ENCODE assay signal across 8 mouse cellular contexts in genomic region chr7:118300678-118301342, GRCm38 (mm10). TPM values are rescaled to one million over a fixed set of nuclear protein-coding genes. Genes with fewer than 3 reads are reported as not detected.
A peak's percentile ranks its signal among the peaks of the same experiment; 100 is the strongest.
DNase-seq lines count a peak whose midpoint lies in the region; ATAC-seq and TF ChIP-seq lines count a peak whose summit lies in the region.
"Had no signal": no experiment of that assay in that cellular context is flagged by ENCODE, and none has a peak within 500 bp of the region (broad histone marks: within the 10 kb centered on the region; RNA-seq: fewer than 3 reads in every experiment).

No protein-coding gene starts in this region.

- H3K27ac ChIP-seq in left cerebral cortex, adult 2 months, result no peak overlapping the region
- H3K27ac ChIP-seq in forebrain, postnatal 0 days (ENCODE audit: low read depth, low read length), result no peak overlapping the region
- no peak overlapping the region for H3K27ac ChIP-seq in stomach, postnatal 0 days (replicated peaks)
- H3K27ac ChIP-seq: heart, embryonic 15.5 days had no signal

- 50% methylated on average over 7 of the region's 7 CpGs for WGBS in forebrain, postnatal 0 days
- 65% methylated on average over 7 of the region's 7 CpGs for WGBS in stomach, postnatal 0 days

- no peaks in the 10 kb centered on the region for H3K9me3 ChIP-seq in forebrain, postnatal 0 days (ENCODE audit: low read length)
- H3K9me3 ChIP-seq in stomach, postnatal 0 days (ENCODE audit: control insufficient read depth, low read length), result no peaks in the 10 kb centered on the region
- H3K9me3 ChIP-seq: heart, embryonic 15.5 days had no signal

- no peaks in the 10 kb centered on the region for H3K4me1 ChIP-seq in forebrain, postnatal 0 days (ENCODE audit: insufficient read depth)
- no peaks in the 10 kb centered on the region for H3K4me1 ChIP-seq in stomach, postnatal 0 days (replicated peaks; ENCODE audit: control insufficient read depth, insufficient read depth)
- H3K4me1 ChIP-seq: heart, embryonic 15.5 days had no signal

- H3K27me3 ChIP-seq in forebrain, postnatal 0 days (ENCODE audit: insufficient read depth, low read length), result no peaks in the 10 kb centered on the region
- H3K27me3 ChIP-seq in stomach, postnatal 0 days (ENCODE audit: control insufficient read depth, insufficient read depth, low read length), result no peaks in the 10 kb centered on the region
- H3K27me3 ChIP-seq: heart, embryonic 15.5 days had no signal

- H3K4me3 ChIP-seq in left cerebral cortex, adult 2 months, result no peak overlapping the region
- no peak overlapping the region for H3K4me3 ChIP-seq in forebrain, postnatal 0 days (ENCODE audit: low read depth, low read length)
- no peak overlapping the region for H3K4me3 ChIP-seq in stomach, postnatal 0 days (ENCODE audit: low read depth, low read length)
- H3K4me3 ChIP-seq: heart, embryonic 15.5 days had no signal

- ATAC-seq in forebrain, postnatal 0 days, result peak; percentile 86
- peak; percentile 63; the same call in 1 of the 2 replicates for ATAC-seq in stomach, postnatal 0 days (ENCODE audit: low FRiP score, low TSS enrichment)
- ATAC-seq in erythroid progenitor cell, adult 5-6 weeks (replicated peaks; ENCODE audit: low FRiP score, poor library complexity, severe bottlenecking), result no peak

- H3K36me3 ChIP-seq in forebrain, postnatal 0 days (ENCODE audit: insufficient read depth), result no peaks in the 10 kb centered on the region
- no peaks in the 10 kb centered on the region for H3K36me3 ChIP-seq in stomach, postnatal 0 days (ENCODE audit: control insufficient read depth, insufficient read depth, low read length)
- H3K36me3 ChIP-seq: heart, embryonic 15.5 days had no signal

- TF ChIP-seq CTCF in left cerebral cortex, adult 2 months (IDR thresholded peaks at IDR 0.05), result no peak; the same call in 1 of the 2 replicates
- TF ChIP-seq CTCF in brain, embryonic 14.5 days (IDR thresholded peaks at IDR 0.05; ENCODE audit: borderline replicate concordance, extremely low read depth, insufficient read depth, insufficient read length), result no peak
- TF ChIP-seq CTCF in forebrain, postnatal 0 days (IDR thresholded peaks at IDR 0.05; ENCODE audit: low read depth), result peak; percentile 24; the same call in 1 of the 2 replicates
- no peak for TF ChIP-seq CTCF in stomach, postnatal 0 days (IDR thresholded peaks at IDR 0.05; ENCODE audit: low read depth)

- DNase-seq in left cerebral cortex, adult 18-20 months (ENCODE audit: low spot score in 2 of 2), result peak; percentile 15 to 19
- DNase-seq in left cerebral cortex, adult 2 months (ENCODE audit: extremely low spot score in 1 of 2, low spot score in 2 of 2), result no peak
- DNase-seq in brain, embryonic 14.5 days (ENCODE audit: low read depth), result peak; percentile 81
- peak; percentile 57 for DNase-seq in forebrain, postnatal 0 days
- peak; percentile 41 for DNase-seq in layer of hippocampus, adult 9-10 months (ENCODE audit: low spot score)
- DNase-seq in stomach, postnatal 0 days (ENCODE audit: low spot score), result peak; percentile 23

- TF ChIP-seq EP300 in stomach, postnatal 0 days (optimal IDR thresholded peaks at IDR 0.05), result no peak

- no peak for TF ChIP-seq POLR2A in brain, embryonic 14.5 days (IDR thresholded peaks at IDR 0.05; ENCODE audit: borderline replicate concordance, extremely low read depth, insufficient read depth, insufficient read length, poor library complexity, severe bottlenecking)

- no peak overlapping the region for H3K9ac ChIP-seq in forebrain, postnatal 0 days
- no peak overlapping the region for H3K9ac ChIP-seq in stomach, postnatal 0 days (ENCODE audit: low read length)
- H3K9ac ChIP-seq: heart, embryonic 15.5 days had no signal

- intact Hi-C loops in left cerebral cortex, adult 2 months (cut with DNase I), result loop anchor here (5.0 kb wide), 1 partner anchor 386 kb away; no protein-coding TSS in a partner anchor

- H3K4me2 ChIP-seq in forebrain, postnatal 0 days (ENCODE audit: low read depth), result no peak overlapping the region
- no peak overlapping the region for H3K4me2 ChIP-seq in stomach, postnatal 0 days (replicated peaks; ENCODE audit: low read depth)
- H3K4me2 ChIP-seq: heart, embryonic 15.5 days had no signal

RNA-seq across cellular contexts. Expression of gene Smg1, which starts 57.3 kb away (rescaled TPM):
- 10 to 100 TPM; 71.1 TPM for total RNA-seq in left cerebral cortex, adult 18-20 months (2021)
- 10 to 100 TPM; 82.4 to 85.4 TPM for total RNA-seq in left cerebral cortex, adult 2 months (2021)
- polyA plus RNA-seq in brain, embryonic 14.5 days (2012; rRNA removed), result 49.9 and 65.0 TPM in 2 replicates
- 46.1 and 57.4 TPM in 2 replicates for total RNA-seq in forebrain, postnatal 0 days (2014; rRNA removed)
- polyA plus RNA-seq in forebrain, postnatal 0 days (2015; fragmentation: Nextera tagmentation; extraction: Ambion mirVana), result 7.2 and 14.2 TPM in 2 replicates
- polyA plus RNA-seq in stomach, postnatal 0 days (2015; fragmentation: Nextera tagmentation; extraction: Ambion mirVana), result 6.4 and 8.5 TPM in 2 replicates
- 46.1 and 69.6 TPM in 2 replicates for total RNA-seq in erythroid progenitor cell, adult 5-6 weeks (2015; ENCODE audit: low replicate concordance)
- total RNA-seq in erythroid progenitor cell, adult 5-6 weeks (2017; ENCODE audit: low replicate concordance), result 39.5 and 49.2 TPM in 2 replicates

Comparison
In these comparisons a context has a peak if more than half of its experiments do, and no peak if none do; other contexts are left out.
1. DNase-seq: peak in left cerebral cortex, adult 18-20 months (2 of 2), brain, embryonic 14.5 days (single experiment), forebrain, postnatal 0 days (single experiment), layer of hippocampus, adult 9-10 months (single experiment) and stomach, postnatal 0 days (single experiment); none in left cerebral cortex, adult 2 months (0 of 2).